9 mouse cellular contexts compared by ENCODE assay signal in the genomic region with DNA sequence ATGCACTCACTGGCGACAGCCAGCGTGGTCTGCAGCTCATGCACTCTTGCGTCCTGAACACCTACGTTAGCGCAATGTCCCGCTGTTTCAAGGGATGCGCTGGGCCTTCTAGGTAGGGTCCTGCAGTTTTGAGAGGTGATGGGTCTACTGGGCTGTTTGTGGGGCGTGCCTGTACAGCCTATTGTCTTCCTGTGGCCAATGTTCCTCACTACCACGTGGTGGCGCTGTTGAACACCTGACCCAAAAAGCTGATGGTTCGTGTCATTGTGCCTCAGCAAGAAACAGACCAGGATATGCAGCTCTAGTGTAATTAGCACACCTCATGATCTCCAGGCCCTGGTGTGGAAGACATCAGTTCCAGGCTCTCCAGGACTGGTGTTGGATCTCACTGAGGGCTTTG. TPM values are rescaled to one million over a fixed set of nuclear protein-coding genes. Genes with fewer than 3 reads are reported as not detected.
A peak's percentile ranks its signal among the peaks of the same experiment; 100 is the strongest.
DNase-seq lines count a peak whose midpoint lies in the region; ATAC-seq and TF ChIP-seq lines count a peak whose summit lies in the region.
"Had no signal": no experiment of that assay in that cellular context is flagged by ENCODE, and none has a peak within 500 bp of the region (broad histone marks: within the 10 kb centered on the region; RNA-seq: fewer than 3 reads in every experiment).

No protein-coding gene starts in this region.

- H3K4me3 ChIP-seq in E14TG2a.4 (replicated peaks; ENCODE audit: low read length): peak overlapping the region; percentile 29; the same call in 1 of the 2 replicates
- no peak overlapping the region for H3K4me3 ChIP-seq in gastrocnemius, adult 2 months
- H3K4me3 ChIP-seq in intestine, embryonic 15.5 days (replicated peaks): no peak overlapping the region
- no peak overlapping the region for H3K4me3 ChIP-seq in liver, embryonic 11.5 days (ENCODE audit: low read depth, low read length)

- peaks cover 37% of the 10 kb centered on the region for H3K4me1 ChIP-seq in E14TG2a.4 (replicated peaks; ENCODE audit: low read depth, low read length)
- no peaks in the 10 kb centered on the region for H3K4me1 ChIP-seq in intestine, embryonic 15.5 days (replicated peaks)
- no peaks in the 10 kb centered on the region for H3K4me1 ChIP-seq in liver, embryonic 11.5 days (replicated peaks; ENCODE audit: control insufficient read depth, insufficient read depth, low read length)

- peak; percentile 92 for TF ChIP-seq CTCF in E14TG2a.4 (conservative IDR thresholded peaks at IDR 0.05; ENCODE audit: low read length)
- TF ChIP-seq CTCF in gastrocnemius, adult 2 months (IDR thresholded peaks at IDR 0.05): peak; percentile 82

- H3K27me3 ChIP-seq in E14TG2a.4 (ENCODE audit: insufficient read depth, low read length): peaks cover 18% of the 10 kb centered on the region
- H3K27me3 ChIP-seq in intestine, embryonic 15.5 days (replicated peaks): no peaks in the 10 kb centered on the region
- H3K27me3 ChIP-seq in liver, embryonic 11.5 days (replicated peaks; ENCODE audit: control insufficient read depth, insufficient read depth, low read length): no peaks in the 10 kb centered on the region

- 0 out of 2 replicates have a peak, but pooled peaks have one; percentile 28 for ATAC-seq in intestine, embryonic 15.5 days
- 0 out of 2 replicates have a peak, but pooled peaks have one; percentile 7 for ATAC-seq in liver, embryonic 11.5 days (replicated peaks; ENCODE audit: low FRiP score)
- ATAC-seq in neutrophil, adult 5-6 weeks (ENCODE audit: extremely low read depth, insufficient number of reproducible peaks, low FRiP score, poor library complexity, severe bottlenecking): peak; percentile 74; the same call in 1 of the 2 replicates
- ATAC-seq in erythroblast, adult 5-6 weeks (replicated peaks; ENCODE audit: low FRiP score, poor library complexity, severe bottlenecking): no peak

- peak; percentile 59 for DNase-seq in A20 (ENCODE audit: low read depth, low spot score)
- peak; percentile 41 for DNase-seq in c-Kit-positive CD71-positive TER-119-negative erythroid progenitor cells, embryonic 14.5 days (ENCODE audit: low read depth)
- DNase-seq in gastrocnemius, adult 2 months: peak; percentile 61
- peak; percentile 60 for DNase-seq in liver, embryonic 11.5 days (ENCODE audit: low spot score)

- no peaks in the 10 kb centered on the region for H3K36me3 ChIP-seq in E14TG2a.4 (ENCODE audit: insufficient read depth, low read length)
- no peaks in the 10 kb centered on the region for H3K36me3 ChIP-seq in intestine, embryonic 15.5 days
- no peaks in the 10 kb centered on the region for H3K36me3 ChIP-seq in liver, embryonic 11.5 days (ENCODE audit: control insufficient read depth, insufficient read depth, low read length)

- intact Hi-C loops in gastrocnemius, adult 2 months (cut with DNase I): loop anchor here (5.0 kb wide), 1 partner anchor 58 kb away; no protein-coding TSS in a partner anchor

- H3K4me2 ChIP-seq in intestine, embryonic 15.5 days (replicated peaks): no peak overlapping the region
- H3K4me2 ChIP-seq in liver, embryonic 11.5 days: no peak overlapping the region

- H3K27ac ChIP-seq in gastrocnemius, adult 2 months: no peak overlapping the region
- H3K27ac ChIP-seq in intestine, embryonic 15.5 days: no peak overlapping the region
- H3K27ac ChIP-seq in liver, embryonic 11.5 days (ENCODE audit: low read depth, low read length): no peak overlapping the region

- no peak overlapping the region for H3K9ac ChIP-seq in intestine, embryonic 15.5 days
- H3K9ac ChIP-seq in liver, embryonic 11.5 days (ENCODE audit: low read depth, low read length): no peak overlapping the region

- no peaks in the 10 kb centered on the region for H3K9me3 ChIP-seq in E14TG2a.4 (ENCODE audit: low read length)
- no peaks in the 10 kb centered on the region for H3K9me3 ChIP-seq in intestine, embryonic 15.5 days
- H3K9me3 ChIP-seq in liver, embryonic 11.5 days (ENCODE audit: control insufficient read depth, low read length): no peaks in the 10 kb centered on the region

- WGBS in intestine, embryonic 15.5 days: 26% methylated on average over 11 of the region's 11 CpGs
- WGBS in liver, embryonic 11.5 days: 17% methylated on average over 11 of the region's 11 CpGs

RNA-seq across cellular contexts. Expression of gene Lbp, which starts 21.7 kb away (rescaled TPM):
- total RNA-seq in gastrocnemius, adult 2 months (2021): 1 to 10 TPM; 5.2 to 7.1 TPM
- 5.4 and 5.5 TPM in 2 replicates for polyA plus RNA-seq in intestine, embryonic 15.5 days (2015; fragmentation: Nextera tagmentation; extraction: Ambion mirVana)
- polyA plus RNA-seq in liver, embryonic 11.5 days (2014; fragmentation: Nextera tagmentation; extraction: Ambion mirVana): 12.9 and 13.7 TPM in 2 replicates
- total RNA-seq in neutrophil, adult 5-6 weeks (2017): 1.2 and 2.6 TPM in 2 replicates
- total RNA-seq in erythroblast, adult 5-6 weeks (2015; ENCODE audit: low replicate concordance): 28.4 and 32.3 TPM in 2 replicates
- 10.5 and 23.2 TPM in 2 replicates for total RNA-seq in erythroblast, adult 5-6 weeks (2017; ENCODE audit: low replicate concordance)

RNA-seq across cellular contexts. Expression of gene Bpi, which starts 26.7 kb away (rescaled TPM):
- not detected for total RNA-seq in gastrocnemius, adult 2 months (2021)
- polyA plus RNA-seq in intestine, embryonic 15.5 days (2015; fragmentation: Nextera tagmentation; extraction: Ambion mirVana): not detected in 2 replicates
- not detected in 2 replicates for polyA plus RNA-seq in liver, embryonic 11.5 days (2014; fragmentation: Nextera tagmentation; extraction: Ambion mirVana)
- total RNA-seq in neutrophil, adult 5-6 weeks (2017): not detected in 2 replicates
- not detected in 2 replicates for total RNA-seq in erythroblast, adult 5-6 weeks (2015; ENCODE audit: low replicate concordance)
- not detected in 2 replicates for total RNA-seq in erythroblast, adult 5-6 weeks (2017; ENCODE audit: low replicate concordance)
- polyA plus RNA-seq: heart, embryonic 16.5 days had no signal

RNA-seq across cellular contexts. Expression of gene D630003M21Rik, which starts 55.5 kb away (rescaled TPM):
- total RNA-seq in gastrocnemius, adult 2 months (2021): 1 to 10 TPM; 1.2 to 2.2 TPM
- 2.5 and 2.6 TPM in 2 replicates for polyA plus RNA-seq in intestine, embryonic 15.5 days (2015; fragmentation: Nextera tagmentation; extraction: Ambion mirVana)
- polyA plus RNA-seq in liver, embryonic 11.5 days (2014; fragmentation: Nextera tagmentation; extraction: Ambion mirVana): 0.53 and 0.81 TPM in 2 replicates
- total RNA-seq in neutrophil, adult 5-6 weeks (2017): not detected in 2 replicates
- total RNA-seq in erythroblast, adult 5-6 weeks (2015; ENCODE audit: low replicate concordance): not detected in 2 replicates
- total RNA-seq in erythroblast, adult 5-6 weeks (2017; ENCODE audit: low replicate concordance): not detected in 2 replicates
